Mouse (Mus musculus) thymus, postnatal 25 days (tissue): Measurements from ENCODE around the gene Mysm1.

Experiments used
- DNase-seq: peaks from one replicate; pipeline ENCODE4 v3.0.0; 2022

The Mysm1 gene

GRCm38 (mm10) chr4:94941221-94941855 lies 37.6 kb downstream of the Mysm1 start:
- DNase-seq: no peak

GRCm38 (mm10) chr4:94928743-94929142 lies 50.2 kb downstream of the Mysm1 start, which contains the start of gene Eqtn:
Gene Eqtn, minus strand, starts transcription at chr4:94928843.
- no peak for DNase-seq

GRCm38 (mm10) chr4:94901780-94902179 lies 77.1 kb downstream of the Mysm1 start:
- no peak for DNase-seq

DNA sequence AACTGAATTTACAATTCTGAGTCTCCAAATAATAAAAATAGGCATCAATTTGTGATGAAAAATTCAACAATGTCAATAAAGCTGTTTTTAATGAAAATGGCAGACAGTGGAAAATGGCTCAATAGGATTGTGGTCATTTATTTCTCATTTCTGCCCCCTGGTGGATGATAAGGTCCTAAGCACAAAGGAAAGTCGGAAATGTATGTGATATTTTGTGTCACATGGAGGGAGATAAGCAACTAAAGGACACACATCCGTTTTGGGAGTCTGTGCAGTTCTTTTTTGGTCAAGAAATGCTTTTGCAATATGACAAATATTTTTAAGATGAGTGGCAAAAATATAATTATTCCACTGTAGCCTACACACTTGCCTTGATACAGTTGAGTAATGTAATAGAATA lies 78.2 kb downstream of the Mysm1 start:
- DNase-seq: no peak
